Mouse (Mus musculus) heart, adult 2 months (tissue): ENCODE measurements around the gene Pacrg.

Experiments used
- CTCF ChIP-seq: fragments of 200-600 bp; IDR thresholded peaks from 2 replicates; pipeline ENCODE4 v1.8.1; 2022; ENCODE audit warnings: antibody characterized with exemption, mild to moderate bottlenecking, moderate library complexity
- EP300 ChIP-seq: fragments of 200-500 bp; IDR thresholded peaks from 2 replicates; pipeline ENCODE4 v1.6.1; 2011; ENCODE audit warnings: low read depth, low read length, control low read depth; ENCODE audit not compliant: insufficient read depth
- POLR2A ChIP-seq: fragments of 200-500 bp; IDR thresholded peaks from 2 replicates; pipeline ENCODE4 v1.6.1; 2011; ENCODE audit warnings: mild to moderate bottlenecking, low read depth, low read length, control low read depth; ENCODE audit not compliant: insufficient read depth

GRCm38 (mm10) chr17:10589604-10590003, 250.5 kb downstream of the Pacrg start:
- TF ChIP-seq CTCF: no peak
- TF ChIP-seq POLR2A: no peak
- TF ChIP-seq EP300: no peak
